Mouse (Mus musculus) ES-CJ7 (cell line): ENCODE measurements around the gene Hist1h2bk.
"Not testable (repeated sequence)": the region's sequence is repeated elsewhere in the genome, so short reads cannot be mapped to it uniquely, and the experiment has no call there.

Source experiments
- DNase-seq: peaks from one replicate; pipeline ENCODE4 v3.0.0; 2011; ENCODE audit warnings: low read depth, low spot score

The Hist1h2bk gene

GRCm38 (mm10) chr13:22040464-22041141 is 4.9 kb downstream of the Hist1h2bk start:
- peak; percentile 82 for DNase-seq

GRCm38 (mm10) chr13:22041142-22041536 is 5.5 kb downstream of the Hist1h2bk start, which contains the start of gene Hist1h4i:
Gene Hist1h4i (minus strand): TSS chr13:22041362.
- peak; percentile 96 for DNase-seq

- DNase-seq = peak; percentile 68
Measured at GRCm38 (mm10) chr13:22041651-22042567, 6.2 kb downstream of the Hist1h2bk start.

- peak; percentile 99 for DNase-seq
Measured at GRCm38 (mm10) chr13:22042568-22043502, 7.2 kb downstream of the Hist1h2bk start, which contains the start of the genes Hist1h2ag and Hist1h2bj. Gene Hist1h2ag (minus strand): TSS chr13:22042944. Gene Hist1h2bj (plus strand): TSS chr13:22043214.

GRCm38 (mm10) chr13:22043503-22044431 is 8.1 kb downstream of the Hist1h2bk start:
- peak; percentile 87 for DNase-seq

GRCm38 (mm10) chr13:22044432-22045155 is 8.9 kb downstream of the Hist1h2bk start:
- no peak for DNase-seq

- no peak for DNase-seq
Measured at GRCm38 (mm10) chr13:22045311-22045710, 9.6 kb downstream of the Hist1h2bk start.

- DNase-seq = no peak
Measured at GRCm38 (mm10) chr13:22049041-22049440, 13.4 kb downstream of the Hist1h2bk start.

- peak; percentile 89 for DNase-seq
Measured at GRCm38 (mm10) chr13:22049737-22050440, 14.2 kb downstream of the Hist1h2bk start.

GRCm38 (mm10) chr13:22050591-22051522 is 15.2 kb downstream of the Hist1h2bk start:
- peak; percentile 96 for DNase-seq

GRCm38 (mm10) chr13:22051523-22051859 is 15.8 kb downstream of the Hist1h2bk start:
- DNase-seq = no peak

- no peak for DNase-seq
Measured at GRCm38 (mm10) chr13:22053754-22054153, 18.1 kb downstream of the Hist1h2bk start.

GRCm38 (mm10) chr13:22061422-22061821 is 25.8 kb downstream of the Hist1h2bk start:
- DNase-seq = no peak

- DNase-seq = no peak
Measured at GRCm38 (mm10) chr13:22063468-22063867, 27.8 kb downstream of the Hist1h2bk start.

GRCm38 (mm10) chr13:22084140-22084539 is 48.5 kb downstream of the Hist1h2bk start, which contains the start of gene Vmn1r188:
Gene Vmn1r188 (plus strand): TSS chr13:22084440.
- DNase-seq = not testable (repeated sequence)
